Mouse (Mus musculus) megakaryocyte progenitor cell, adult 5-6 weeks (primary cell): ENCODE data around the gene Cyp3a25. TPM values are rescaled to one million over a fixed set of nuclear protein-coding genes. Genes with fewer than 3 reads are reported as not detected.
"Not testable (repeated sequence)": the region's sequence is repeated elsewhere in the genome, so short reads cannot be mapped to it uniquely, and the experiment has no call there.

Experiments
- ATAC-seq: replicated peaks from 2 replicates; pipeline ENCODE4 v1.8.0; 2016; ENCODE audit warnings: mild to moderate bottlenecking, moderate TSS enrichment, inconsistent platforms; ENCODE audit not compliant: poor library complexity
- total RNA-seq, 2 experiments: library from RNA; stranded (forward) in 1 of 2; stranded (reverse) in 1 of 2; fragments of 157-497, 149-512 nt in 1 of 2; fragments of 200-1000 nt in 1 of 2; gene quantifications; 2 replicates each; pipeline versions ENCODE4 v1.2.3 to v1.2.4; 2015 to 2017

Gene Cyp3a25
- total RNA-seq (2015) (not detected in 2 replicates), total RNA-seq (2017) (not detected in 2 replicates)

DNA sequence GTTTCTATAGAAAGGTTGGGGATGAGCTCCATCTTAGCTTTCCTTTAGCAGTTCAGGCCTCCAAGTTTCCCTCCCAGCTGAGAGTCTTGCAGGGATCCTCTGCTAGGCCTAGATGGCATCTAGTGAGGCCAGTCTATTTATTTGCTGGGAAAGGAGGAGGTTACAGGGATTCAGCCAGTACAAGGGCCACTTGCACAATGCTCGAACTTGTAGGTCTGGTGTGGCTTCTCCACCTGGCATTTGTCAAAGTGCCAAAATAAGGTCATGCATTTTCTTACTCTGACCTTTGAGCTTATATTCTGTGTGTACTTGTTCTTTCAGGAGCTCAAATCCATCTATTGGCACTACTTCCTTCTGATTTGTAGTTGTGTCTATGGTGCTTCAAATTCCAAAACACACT lies at the start of gene Cyp3a25:
TSS of gene Cyp3a25 (minus strand) at position 110 of the 400 bp plus-strand sequence.
- ATAC-seq: not testable (repeated sequence)

- ATAC-seq: no peak
Measured at GRCm38 (mm10) chr5:146021136-146021535, 11.7 kb upstream of the Cyp3a25 start.

- ATAC-seq: no peak
Measured at GRCm38 (mm10) chr5:146018275-146018674, 8.9 kb upstream of the Cyp3a25 start.

DNA sequence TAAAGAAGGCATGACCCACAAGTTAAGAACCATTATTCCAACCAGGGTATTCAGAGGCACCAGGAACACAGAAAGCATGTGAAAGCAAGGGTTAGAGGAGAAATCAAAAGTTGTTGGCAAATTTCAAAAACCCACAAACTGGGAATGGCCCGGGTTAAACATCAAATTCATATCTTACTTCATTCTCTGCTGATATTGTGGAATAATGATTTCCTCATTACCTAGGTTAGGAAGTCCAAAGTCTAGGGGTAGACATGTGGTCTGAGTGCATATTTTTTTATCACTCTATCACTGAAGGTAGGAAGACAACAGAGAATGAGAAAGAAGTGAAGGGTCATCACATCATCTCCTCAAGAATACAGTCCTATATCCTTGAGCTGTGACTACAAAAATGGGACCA lies 1.8 kb upstream of the Cyp3a25 start:
- ATAC-seq: no peak

DNA sequence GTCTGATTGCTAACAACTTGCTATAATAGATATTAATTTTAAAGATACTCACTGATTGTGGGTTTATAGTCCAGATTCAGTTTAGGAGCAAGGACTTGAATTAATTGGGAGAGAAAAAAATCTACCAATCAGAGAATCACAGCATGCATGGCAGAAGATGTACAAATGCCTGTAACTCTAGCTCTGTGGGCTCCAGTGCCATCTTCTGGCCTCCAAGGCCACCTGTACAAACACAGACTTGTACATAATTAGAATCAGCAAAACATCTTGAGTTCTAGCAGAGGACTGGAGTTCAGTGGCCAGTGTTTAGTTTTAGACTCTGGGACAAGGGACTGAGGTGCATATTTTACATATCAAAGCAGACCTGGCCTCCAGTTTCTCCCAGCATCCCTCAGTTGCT lies 42.3 kb downstream of the Cyp3a25 start:
- no peak for ATAC-seq

Other genes starting within 250 kb of the Cyp3a25 start
- gene Cyp3a44, start 203.7 kb downstream of the Cyp3a25 start, total RNA-seq (2015): not detected in 2 replicates
- not detected in 2 replicates for gene Cyp3a44, start 203.7 kb downstream of the Cyp3a25 start, total RNA-seq (2017)
- not detected in 2 replicates for gene Cyp3a11, start 129.7 kb downstream of the Cyp3a25 start, total RNA-seq (2015)
- gene Cyp3a11, start 129.7 kb downstream of the Cyp3a25 start, total RNA-seq (2017): not detected in 2 replicates
- gene Cyp3a59, start 69.6 kb upstream of the Cyp3a25 start, total RNA-seq (2015): not detected in 2 replicates
- not detected in 2 replicates for gene Cyp3a59, start 69.6 kb upstream of the Cyp3a25 start, total RNA-seq (2017)
- not detected in 2 replicates for gene Gm5565, start 150.9 kb upstream of the Cyp3a25 start, total RNA-seq (2015)
- gene Gm5565, start 150.9 kb upstream of the Cyp3a25 start, total RNA-seq (2017): not detected in 2 replicates
- gene Gm6309, start 161.1 kb upstream of the Cyp3a25 start, total RNA-seq (2015): not detected in 2 replicates
- not detected in 2 replicates for gene Gm6309, start 161.1 kb upstream of the Cyp3a25 start, total RNA-seq (2017)
- gene 1700001J03Rik, start 175.7 kb upstream of the Cyp3a25 start, total RNA-seq (2015): 0.51 and 0.79 TPM in 2 replicates
- gene 1700001J03Rik, start 175.7 kb upstream of the Cyp3a25 start, total RNA-seq (2017): not detected in 2 replicates
- gene Rnf6, start 211.9 kb upstream of the Cyp3a25 start, total RNA-seq (2015): 17.9 and 18.7 TPM in 2 replicates
- gene Rnf6, start 211.9 kb upstream of the Cyp3a25 start, total RNA-seq (2017): 40.3 and 42.0 TPM in 2 replicates
- 53.2 and 55.4 TPM in 2 replicates for gene Cdk8, start 221.6 kb upstream of the Cyp3a25 start, total RNA-seq (2015)
- 41.0 and 50.5 TPM in 2 replicates for gene Cdk8, start 221.6 kb upstream of the Cyp3a25 start, total RNA-seq (2017)